Mouse (Mus musculus) E14TG2a.4 (cell line): ENCODE results near the gene Tmem8b.

Experiments used
- CTCF ChIP-seq: conservative IDR thresholded peaks from 2 replicates; pipeline ENCODE4 v1.5.1; 2014; ENCODE audit warnings: low read length
- POU5F1 ChIP-seq: IDR thresholded peaks from 2 replicates; pipeline ENCODE4 v1.6.1; 2014; ENCODE audit warnings: low read length, borderline replicate concordance

DNA sequence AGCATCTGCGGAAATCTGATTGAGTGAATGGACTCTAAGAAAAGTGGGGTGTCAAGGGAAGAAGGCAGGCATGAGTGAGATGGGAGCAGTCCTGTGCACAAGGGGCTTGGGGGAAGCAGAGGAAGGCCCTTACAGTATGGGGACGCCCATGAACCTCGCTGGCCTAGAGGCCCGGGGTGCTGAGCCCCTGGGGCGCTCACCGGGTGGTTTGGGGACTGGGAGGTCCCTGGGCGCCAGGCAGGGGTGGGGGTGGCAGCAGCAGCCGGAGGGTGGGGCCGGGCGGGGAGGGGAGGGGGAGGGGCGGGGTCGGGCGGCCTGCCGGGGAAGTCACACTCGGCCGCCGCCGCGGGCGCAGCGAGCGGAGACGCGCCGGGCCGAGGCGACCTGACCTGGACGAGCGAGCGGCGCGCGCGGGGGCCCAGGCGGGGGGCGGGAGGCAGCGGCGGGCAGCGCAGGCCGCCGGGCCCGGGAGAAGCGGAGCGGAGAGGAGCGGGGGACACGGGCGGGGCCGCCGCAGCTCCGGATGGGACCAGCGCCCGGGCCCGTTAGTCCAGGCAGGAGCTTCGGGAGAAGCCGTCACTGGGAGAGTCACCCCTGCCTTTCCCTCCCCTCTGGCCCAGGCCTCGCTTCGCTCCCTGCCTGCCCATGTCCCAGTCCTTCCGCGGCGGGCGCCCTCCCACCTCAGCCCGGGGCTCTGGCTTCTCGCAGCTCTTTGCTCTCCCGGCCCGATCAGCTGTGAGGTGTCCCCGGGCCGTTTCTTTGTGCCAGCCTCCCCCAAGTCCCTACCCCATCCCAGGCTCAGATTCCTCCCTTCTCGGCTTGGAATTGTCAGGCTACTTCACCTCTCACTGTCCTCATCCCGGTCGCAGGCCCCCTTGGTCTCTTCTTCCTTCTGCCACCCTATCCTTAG, 37.5 kb upstream of the Tmem8b start, which contains the start of gene Npr2:
- TF ChIP-seq CTCF (no peak), POU5F1 (no peak)
